Mouse (Mus musculus): Measurements from ENCODE around the gene Tmem258.

GRCm38 (mm10) chr19:10189940-10190339 is 13.9 kb upstream of the Tmem258 start:
- TF ChIP-seq CTCF (IDR thresholded peaks at IDR 0.05; ENCODE audit: low read depth): no peak
- no peak for TF ChIP-seq EP300 (optimal IDR thresholded peaks at IDR 0.05)
